Mouse (Mus musculus): ENCODE data around the gene Ddx39. TPM values are rescaled to one million over a fixed set of nuclear protein-coding genes. Genes with fewer than 3 reads are reported as not detected.
A peak's percentile ranks its signal among the peaks of the same experiment; 100 is the strongest.

The Ddx39 gene
- polyA plus RNA-seq, 2 experiments, result 110 to 191 TPM

DNA sequence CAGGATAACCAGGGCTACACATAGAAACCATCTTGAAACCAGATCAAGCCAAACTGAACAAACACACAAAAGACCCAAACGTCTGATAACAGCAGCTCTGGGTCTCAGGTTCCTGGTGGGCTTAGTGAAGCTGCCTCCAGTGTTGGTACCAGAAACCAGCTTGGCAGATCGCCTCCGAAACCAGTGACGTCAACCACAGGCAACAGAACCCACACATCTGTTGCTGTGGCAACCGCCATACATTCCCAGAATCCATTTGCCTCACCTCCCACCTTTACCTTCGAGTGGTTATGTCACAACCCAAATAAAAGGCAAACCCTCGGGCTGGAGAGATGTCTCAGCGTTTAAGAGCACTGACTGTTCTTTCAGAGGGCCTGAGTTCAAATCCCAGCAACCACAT, 7.4 kb upstream of the Ddx39 start:
- 64% methylated on average over 8 of the region's 8 CpGs for WGBS (ENCODE audit: insufficient replicate concordance)

DNA sequence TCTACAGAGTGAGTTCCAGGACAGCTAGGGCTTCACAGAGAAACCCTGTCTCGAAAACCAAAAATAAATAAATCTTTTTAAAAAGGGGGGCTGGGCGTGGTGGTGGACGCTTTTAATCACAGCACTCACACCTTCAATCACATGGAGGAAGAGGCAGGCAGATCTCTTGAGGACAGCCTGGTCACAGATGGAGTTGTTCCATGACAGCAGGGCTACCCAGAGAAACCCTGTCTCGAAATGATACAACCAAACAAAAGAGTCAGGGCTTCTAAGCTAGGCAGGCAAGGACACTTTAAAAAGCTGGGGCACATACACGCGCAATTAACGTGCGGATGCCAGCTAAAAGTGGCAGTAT, 324 bp upstream of the Ddx39 start:
- no peaks in the 10 kb centered on the region for H3K27me3 ChIP-seq (ENCODE audit: control insufficient read depth, insufficient read depth, low read length)
- DNase-seq (ENCODE audit: low read depth in 3 of 3, low spot score in 3 of 3), result no peak
- TF ChIP-seq CTCF (IDR thresholded peaks at IDR 0.05; ENCODE audit: low read depth), result no peak
- no peak for TF ChIP-seq EP300 (IDR thresholded peaks at IDR 0.05; ENCODE audit: low read depth)
- peak; percentile 8; the same call in 1 of the 2 replicates for ATAC-seq (ENCODE audit: insufficient read depth)
- H3K4me2 ChIP-seq (ENCODE audit: low read depth), result peak overlapping the region; percentile 48
- no peak overlapping the region for H3K9ac ChIP-seq (replicated peaks)
- H3K4me3 ChIP-seq (ENCODE audit: insufficient read depth in 1 of 2, low read depth in 2 of 2, low read length in 2 of 2), result peak overlapping the region; percentile 36 to 77
- H3K4me1 ChIP-seq (replicated peaks; ENCODE audit: control insufficient read depth in 2 of 2, insufficient read depth in 2 of 2, low read length in 1 of 2), result peaks cover 15 to 17% of the 10 kb centered on the region in 2 experiments
- H3K9me3 ChIP-seq (ENCODE audit: control insufficient read depth, low read length), result no peaks in the 10 kb centered on the region
- peaks cover 3% of the 10 kb centered on the region for H3K36me3 ChIP-seq (replicated peaks; ENCODE audit: control insufficient read depth, insufficient read depth, low read depth)
- H3K27ac ChIP-seq, result no peak overlapping the region
- WGBS (ENCODE audit: insufficient replicate concordance), result 9% methylated on average over 8 of the region's 8 CpGs

More for the DNA sequence above, 7.4 kb upstream of the Ddx39 start:
- no peaks in the 10 kb centered on the region for H3K27me3 ChIP-seq (ENCODE audit: control insufficient read depth, insufficient read depth, low read length)
- H3K9ac ChIP-seq (replicated peaks), result no peak overlapping the region
- H3K4me1 ChIP-seq (replicated peaks; ENCODE audit: control insufficient read depth in 2 of 2, insufficient read depth in 2 of 2, low read length in 1 of 2), result no peaks in the 10 kb centered on the region
- TF ChIP-seq EP300 (IDR thresholded peaks at IDR 0.05; ENCODE audit: low read depth), result no peak
- no peak for TF ChIP-seq CTCF (IDR thresholded peaks at IDR 0.05; ENCODE audit: low read depth)
- ATAC-seq (ENCODE audit: insufficient read depth), result no peak
- no peak overlapping the region for H3K4me2 ChIP-seq (ENCODE audit: low read depth)
- no peak overlapping the region for H3K27ac ChIP-seq
- DNase-seq (ENCODE audit: low read depth in 3 of 3, low spot score in 3 of 3), result no peak
- H3K4me3 ChIP-seq (ENCODE audit: insufficient read depth in 1 of 2, low read depth in 2 of 2, low read length in 2 of 2), result no peak overlapping the region
- no peaks in the 10 kb centered on the region for H3K9me3 ChIP-seq (ENCODE audit: control insufficient read depth, low read length)
- H3K36me3 ChIP-seq (replicated peaks; ENCODE audit: control insufficient read depth, insufficient read depth, low read depth), result no peaks in the 10 kb centered on the region

DNA sequence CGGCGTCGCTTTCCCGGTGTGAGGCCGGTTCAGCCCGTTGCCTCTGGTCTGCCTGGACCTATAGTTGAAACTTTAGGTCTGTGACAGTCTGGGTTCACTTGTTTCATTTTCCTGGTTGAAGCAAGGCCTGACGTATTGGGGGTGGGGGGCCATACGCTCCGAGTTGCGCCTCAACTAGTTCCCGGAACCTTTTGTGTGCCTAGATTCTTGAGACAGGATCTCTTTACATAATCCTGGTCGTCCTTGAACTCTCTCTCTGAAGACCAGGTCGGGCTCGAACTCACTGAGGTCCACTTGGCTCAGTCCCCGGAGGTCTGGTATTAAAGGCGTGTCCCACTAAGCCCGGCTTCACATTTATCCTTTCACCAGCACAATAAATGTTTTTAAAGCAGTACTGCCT, 794 bp downstream of the Ddx39 start:
- no peaks in the 10 kb centered on the region for H3K27me3 ChIP-seq (ENCODE audit: control insufficient read depth, insufficient read depth, low read length)
- peak overlapping the region; percentile 85 for H3K4me2 ChIP-seq (ENCODE audit: low read depth)
- peaks cover 15% of the 10 kb centered on the region for H3K36me3 ChIP-seq (replicated peaks; ENCODE audit: control insufficient read depth, insufficient read depth, low read depth)
- peak overlapping the region; percentile 77 to 82 for H3K4me3 ChIP-seq (ENCODE audit: insufficient read depth in 1 of 2, low read depth in 2 of 2, low read length in 2 of 2)
- ATAC-seq (ENCODE audit: insufficient read depth) (no peak), DNase-seq (ENCODE audit: low read depth in 3 of 3, low spot score in 3 of 3) (no peak)
- peaks cover 15 to 17% of the 10 kb centered on the region in 2 experiments for H3K4me1 ChIP-seq (replicated peaks; ENCODE audit: control insufficient read depth in 2 of 2, insufficient read depth in 2 of 2, low read length in 1 of 2)
- WGBS (ENCODE audit: insufficient replicate concordance), result under 1% methylated on average over 17 of the region's 17 CpGs
- peak overlapping the region; percentile 59 for H3K27ac ChIP-seq
- no peaks in the 10 kb centered on the region for H3K9me3 ChIP-seq (ENCODE audit: control insufficient read depth, low read length)
- TF ChIP-seq EP300 (IDR thresholded peaks at IDR 0.05; ENCODE audit: low read depth) (no peak), CTCF (IDR thresholded peaks at IDR 0.05; ENCODE audit: low read depth) (no peak)
- peak overlapping the region; percentile 72 for H3K9ac ChIP-seq (replicated peaks)

GRCm38 (mm10) chr8:83716563-83716962, 1.6 kb downstream of the Ddx39 start:
- H3K36me3 ChIP-seq (replicated peaks; ENCODE audit: control insufficient read depth, insufficient read depth, low read depth), result peaks cover 22% of the 10 kb centered on the region
- no peaks in the 10 kb centered on the region for H3K9me3 ChIP-seq (ENCODE audit: control insufficient read depth, low read length)
- peak; percentile 6; the same call in 1 of the 2 replicates for ATAC-seq (ENCODE audit: insufficient read depth)
- TF ChIP-seq EP300 (IDR thresholded peaks at IDR 0.05; ENCODE audit: low read depth) (peak; percentile 30), CTCF (IDR thresholded peaks at IDR 0.05; ENCODE audit: low read depth) (no peak)
- H3K27me3 ChIP-seq (ENCODE audit: control insufficient read depth, insufficient read depth, low read length), result no peaks in the 10 kb centered on the region
- peak overlapping the region; percentile 72 for H3K9ac ChIP-seq (replicated peaks)
- H3K4me2 ChIP-seq (ENCODE audit: low read depth), result peak overlapping the region; percentile 85
- peaks cover 15 to 17% of the 10 kb centered on the region in 2 experiments for H3K4me1 ChIP-seq (replicated peaks; ENCODE audit: control insufficient read depth in 2 of 2, insufficient read depth in 2 of 2, low read length in 1 of 2)
- peak overlapping the region; percentile 59 for H3K27ac ChIP-seq
- H3K4me3 ChIP-seq (ENCODE audit: insufficient read depth in 1 of 2, low read depth in 2 of 2, low read length in 2 of 2), result peak overlapping the region; percentile 77 to 82
- 21% methylated on average over 2 of the region's 2 CpGs for WGBS (ENCODE audit: insufficient replicate concordance)
- peak; percentile 55 to 65 (median 62) for DNase-seq (ENCODE audit: low read depth in 3 of 3, low spot score in 3 of 3)

DNA sequence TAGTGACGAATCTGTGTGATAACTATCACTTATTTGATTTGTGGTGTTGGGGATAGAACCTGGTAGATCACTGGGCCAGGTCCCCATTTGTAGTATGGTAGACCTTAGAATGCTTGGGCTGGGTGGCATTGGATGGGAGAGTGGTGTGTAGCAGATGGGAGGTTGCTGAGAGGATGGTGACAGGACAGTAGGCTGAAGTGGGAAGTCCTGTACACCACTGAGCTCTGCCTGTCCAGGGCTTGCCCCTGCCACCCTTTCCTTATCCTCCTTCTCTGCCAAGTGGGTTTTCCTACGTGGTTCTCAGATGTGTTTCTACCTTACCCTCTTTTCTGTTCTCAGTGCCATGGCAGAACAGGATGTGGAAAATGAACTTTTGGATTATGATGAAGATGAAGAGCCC, 4.1 kb downstream of the Ddx39 start:
- ATAC-seq (ENCODE audit: insufficient read depth) (no peak), DNase-seq (ENCODE audit: low read depth in 3 of 3, low spot score in 3 of 3) (no peak)
- Histone ChIP-seq H3K9me3 (ENCODE audit: control insufficient read depth, low read length) (no peaks in the 10 kb centered on the region), H3K4me3 (ENCODE audit: insufficient read depth in 1 of 2, low read depth in 2 of 2, low read length in 2 of 2) (no peak overlapping the region), H3K4me2 (ENCODE audit: low read depth) (no peak overlapping the region), H3K4me1 (replicated peaks; ENCODE audit: control insufficient read depth in 2 of 2, insufficient read depth in 2 of 2, low read length in 1 of 2) (peaks cover 15 to 17% of the 10 kb centered on the region in 2 experiments), H3K27me3 (ENCODE audit: control insufficient read depth, insufficient read depth, low read length) (no peaks in the 10 kb centered on the region), H3K27ac (no peak overlapping the region), H3K9ac (replicated peaks) (no peak overlapping the region), H3K36me3 (replicated peaks; ENCODE audit: control insufficient read depth, insufficient read depth, low read depth) (peaks cover 47% of the 10 kb centered on the region)
- no peak for TF ChIP-seq CTCF (IDR thresholded peaks at IDR 0.05; ENCODE audit: low read depth)
- TF ChIP-seq EP300 (IDR thresholded peaks at IDR 0.05; ENCODE audit: low read depth), result no peak
- 64% methylated on average over 2 of the region's 2 CpGs for WGBS (ENCODE audit: insufficient replicate concordance)

Data from liver, embryonic 14.5 days (tissue).